Mouse (Mus musculus) heart, adult 18-20 months (tissue): ENCODE measurements at regions not wholly inside any gene's neighbourhood (a gene's known extent, or its start where the extent isn't known, plus 50 kb on each side); places are given as distances from the start of the nearest gene placed in this dataset.

Experiments
- DNase-seq, 2 experiments: peaks; one replicate each; pipeline ENCODE4 v3.0.0; 2021 to 2022; ENCODE audit warnings: mixed read lengths in 1 of 2

- no peak for DNase-seq
Observed at GRCm38 (mm10) chr9:116280146-116280545, 105.0 kb upstream of the Tgfbr2 start.

- peak; percentile 44 to 68 for DNase-seq
Observed at GRCm38 (mm10) chr9:116278862-116279261, 103.7 kb upstream of the Tgfbr2 start.

- DNase-seq = peak; percentile 57 to 75
Observed at GRCm38 (mm10) chr9:116277736-116278135, 102.6 kb upstream of the Tgfbr2 start.

GRCm38 (mm10) chr9:116276141-116276540 lies 101.0 kb upstream of the Tgfbr2 start:
- DNase-seq = peak; percentile 55 to 62

GRCm38 (mm10) chr9:116272446-116272845 lies 97.3 kb upstream of the Tgfbr2 start:
- DNase-seq = no peak

GRCm38 (mm10) chr9:116270417-116270828 lies 95.3 kb upstream of the Tgfbr2 start:
- no peak for DNase-seq

- peak in 1 of 2 experiments; percentile 55 for DNase-seq
Observed at GRCm38 (mm10) chr9:116267411-116267810, 92.3 kb upstream of the Tgfbr2 start.

- DNase-seq = no peak
Observed at GRCm38 (mm10) chr9:116263833-116264232, 88.7 kb upstream of the Tgfbr2 start.

- DNase-seq = no peak
Observed at GRCm38 (mm10) chr9:116259569-116259968, 84.4 kb upstream of the Tgfbr2 start.

- DNase-seq = peak; percentile 49 to 68
Observed at GRCm38 (mm10) chr9:116253546-116253945, 78.4 kb upstream of the Tgfbr2 start.

GRCm38 (mm10) chr9:116252788-116253187 lies 77.6 kb upstream of the Tgfbr2 start:
- no peak for DNase-seq

GRCm38 (mm10) chr9:116249791-116250190 lies 74.6 kb upstream of the Tgfbr2 start:
- DNase-seq = peak in 1 of 2 experiments; percentile 37

GRCm38 (mm10) chr9:116245136-116245535 lies 70.0 kb upstream of the Tgfbr2 start:
- peak in 1 of 2 experiments; percentile 39 for DNase-seq

GRCm38 (mm10) chr9:116244619-116244899 lies 69.4 kb upstream of the Tgfbr2 start:
- no peak for DNase-seq

GRCm38 (mm10) chr9:116243775-116244618 lies 68.8 kb upstream of the Tgfbr2 start:
- DNase-seq = no peak

GRCm38 (mm10) chr9:116241933-116242526 lies 66.9 kb upstream of the Tgfbr2 start:
- no peak for DNase-seq

GRCm38 (mm10) chr9:116241290-116241689 lies 66.1 kb upstream of the Tgfbr2 start:
- DNase-seq = peak in 1 of 2 experiments; percentile 32

- DNase-seq = no peak
Observed at GRCm38 (mm10) chr9:116236836-116237235, 61.7 kb upstream of the Tgfbr2 start.

- no peak for DNase-seq
Observed at GRCm38 (mm10) chr9:116234170-116234569, 59.0 kb upstream of the Tgfbr2 start.

- DNase-seq = peak in 1 of 2 experiments; percentile 30
Observed at GRCm38 (mm10) chr9:116232386-116232785, 57.2 kb upstream of the Tgfbr2 start.

GRCm38 (mm10) chr9:116231351-116232311 lies 56.5 kb upstream of the Tgfbr2 start:
- peak; percentile 68 to 80 for DNase-seq

GRCm38 (mm10) chr9:116230346-116230745 lies 55.2 kb upstream of the Tgfbr2 start:
- DNase-seq = no peak

GRCm38 (mm10) chr9:116228443-116228842 lies 53.3 kb upstream of the Tgfbr2 start:
- DNase-seq = peak in 1 of 2 experiments; percentile 34
